Mouse (Mus musculus) megakaryocyte, embryonic 14.5 days (primary cell): Measurements from ENCODE around the gene Patj. TPM values are rescaled to one million over a fixed set of nuclear protein-coding genes. Genes with fewer than 3 reads are reported as not detected.
"Not testable (repeated sequence)": the region's sequence is repeated elsewhere in the genome, so short reads cannot be mapped to it uniquely, and the experiment has no call there.

Experiments used
- H3K27me3 ChIP-seq: replicated peaks from 2 replicates; pipeline ENCODE3; 2012; ENCODE audit warnings: inconsistent platforms
- H3K36me3 ChIP-seq: replicated peaks from 2 replicates; pipeline ENCODE3; 2012; ENCODE audit warnings: low read length, inconsistent platforms, mixed read lengths
- H3K4me1 ChIP-seq: 2 replicates; pipeline ENCODE4 v1.6.1; 2012; ENCODE audit warnings: inconsistent platforms
- H3K4me3 ChIP-seq: replicated peaks from 2 replicates; pipeline ENCODE3; 2012; ENCODE audit warnings: moderate library complexity, mild to moderate bottlenecking, inconsistent platforms
- H3K9me3 ChIP-seq: 2 replicates; pipeline ENCODE4 v1.6.1; 2012; ENCODE audit warnings: inconsistent platforms
- FLI1 ChIP-seq: IDR thresholded peaks from 2 replicates; pipeline ENCODE4 v1.6.1; 2012; ENCODE audit warnings: low read length, inconsistent platforms, mixed read lengths
- GATA1 ChIP-seq: IDR thresholded peaks from 3 replicates; pipeline ENCODE4 v1.6.1; 2012; ENCODE audit warnings: mixed read lengths, low read length, inconsistent platforms, borderline replicate concordance
- polyA plus RNA-seq: library from polyadenylated mRNA; stranded (reverse); fragments of >175 nt; gene quantifications from 2 replicates; pipeline ENCODE4 v1.2.3, GENCODE M21; 2012; ENCODE audit warnings: low replicate concordance; ENCODE audit not compliant: insufficient read depth

Gene Patj
- polyA plus RNA-seq, 1 experiment = not detected

- Histone ChIP-seq H3K36me3 (no peaks in the 10 kb centered on the region), H3K4me3 (no peak overlapping the region), H3K4me1 (no peaks in the 10 kb centered on the region), H3K27me3 (no peaks in the 10 kb centered on the region), H3K9me3 (peaks cover 11% of the 10 kb centered on the region; the same call in 1 of the 2 replicates)
- TF ChIP-seq GATA1 = no peak
- no peak for TF ChIP-seq FLI1
These were observed 232.7 kb downstream of the Patj start for GRCm38 (mm10) chr4:98628286-98628685.

GRCm38 (mm10) chr4:98629217-98629616 lies 233.6 kb downstream of the Patj start:
- not testable (repeated sequence) for H3K27me3 ChIP-seq, H3K4me3 ChIP-seq, H3K4me1 ChIP-seq, H3K36me3 ChIP-seq
- peaks cover 17% of the 10 kb centered on the region for H3K9me3 ChIP-seq

- no peaks in the 10 kb centered on the region for H3K36me3 ChIP-seq
- H3K4me3 ChIP-seq = no peak overlapping the region
- no peaks in the 10 kb centered on the region for H3K27me3 ChIP-seq
- no peaks in the 10 kb centered on the region for H3K4me1 ChIP-seq
- TF ChIP-seq GATA1 = no peak
- TF ChIP-seq FLI1 = no peak
- peaks cover 44% of the 10 kb centered on the region for H3K9me3 ChIP-seq
These were observed 239.7 kb downstream of the Patj start for GRCm38 (mm10) chr4:98635140-98635837.

- H3K9me3 ChIP-seq = peaks cover 37% of the 10 kb centered on the region
- no peaks in the 10 kb centered on the region for H3K36me3 ChIP-seq
- H3K4me3 ChIP-seq = no peak overlapping the region
- TF ChIP-seq FLI1 = no peak
- no peak for TF ChIP-seq GATA1
- H3K27me3 ChIP-seq = no peaks in the 10 kb centered on the region
- no peaks in the 10 kb centered on the region for H3K4me1 ChIP-seq
These were observed 243.1 kb downstream of the Patj start for GRCm38 (mm10) chr4:98638731-98639130.

GRCm38 (mm10) chr4:98653650-98654049 lies 258.1 kb downstream of the Patj start:
- H3K36me3 ChIP-seq = no peaks in the 10 kb centered on the region
- H3K4me1 ChIP-seq = no peaks in the 10 kb centered on the region
- peaks cover 14% of the 10 kb centered on the region for H3K9me3 ChIP-seq
- no peaks in the 10 kb centered on the region for H3K27me3 ChIP-seq
- no peak for TF ChIP-seq GATA1
- H3K4me3 ChIP-seq = no peak overlapping the region

- Histone ChIP-seq H3K4me3 (no peak overlapping the region), H3K9me3 (peaks cover 14% of the 10 kb centered on the region)
- TF ChIP-seq FLI1 = no peak
- no peak for TF ChIP-seq GATA1
These were observed 258.8 kb downstream of the Patj start for GRCm38 (mm10) chr4:98654419-98654821.

GRCm38 (mm10) chr4:98656759-98657158 lies 261.2 kb downstream of the Patj start:
- Histone ChIP-seq H3K4me3 (no peak overlapping the region), H3K4me1 (no peaks in the 10 kb centered on the region), H3K36me3 (no peaks in the 10 kb centered on the region), H3K27me3 (no peaks in the 10 kb centered on the region), H3K9me3 (peaks cover 8% of the 10 kb centered on the region)
- no peak for TF ChIP-seq GATA1
- TF ChIP-seq FLI1 = no peak

More at GRCm38 (mm10) chr4:98654419-98654821, 258.8 kb downstream of the Patj start:
- Histone ChIP-seq H3K4me1 (no peaks in the 10 kb centered on the region), H3K36me3 (no peaks in the 10 kb centered on the region), H3K27me3 (no peaks in the 10 kb centered on the region)

- Histone ChIP-seq H3K9me3 (peaks cover 17% of the 10 kb centered on the region), H3K4me3 (no peak overlapping the region), H3K27me3 (no peaks in the 10 kb centered on the region), H3K36me3 (no peaks in the 10 kb centered on the region), H3K4me1 (no peaks in the 10 kb centered on the region)
- TF ChIP-seq GATA1 = no peak
- no peak for TF ChIP-seq FLI1
These were observed 263.4 kb downstream of the Patj start for GRCm38 (mm10) chr4:98659032-98659431.

GRCm38 (mm10) chr4:98660534-98660933 lies 264.9 kb downstream of the Patj start:
- H3K36me3 ChIP-seq = no peaks in the 10 kb centered on the region
- H3K4me3 ChIP-seq = no peak overlapping the region
- no peaks in the 10 kb centered on the region for H3K27me3 ChIP-seq
- TF ChIP-seq FLI1 (no peak), GATA1 (no peak)
- no peaks in the 10 kb centered on the region for H3K4me1 ChIP-seq
- peaks cover 25% of the 10 kb centered on the region for H3K9me3 ChIP-seq

- H3K4me1 ChIP-seq = no peaks in the 10 kb centered on the region
- no peaks in the 10 kb centered on the region for H3K27me3 ChIP-seq
- no peak for TF ChIP-seq FLI1
- no peak for TF ChIP-seq GATA1
- H3K36me3 ChIP-seq = no peaks in the 10 kb centered on the region
- no peak overlapping the region for H3K4me3 ChIP-seq
- H3K9me3 ChIP-seq = peaks cover 37% of the 10 kb centered on the region
These were observed 270.3 kb downstream of the Patj start for GRCm38 (mm10) chr4:98665884-98666283.

- Histone ChIP-seq H3K4me1 (no peaks in the 10 kb centered on the region), H3K4me3 (no peak overlapping the region), H3K27me3 (no peaks in the 10 kb centered on the region), H3K36me3 (no peaks in the 10 kb centered on the region), H3K9me3 (peaks cover 41% of the 10 kb centered on the region)
- TF ChIP-seq FLI1 = no peak
- TF ChIP-seq GATA1 = no peak
These were observed 270.9 kb downstream of the Patj start for GRCm38 (mm10) chr4:98666451-98666850.
